Mouse (Mus musculus) liver, adult 2 months (tissue): ENCODE data around the gene Ccdc30.

Experiments
- CTCF ChIP-seq: fragments of 200-500 bp; IDR thresholded peaks from 2 replicates; pipeline ENCODE4 v1.5.1; 2011; ENCODE audit warnings: low read depth, low read length, control low read depth
- POLR2A ChIP-seq: fragments of 200-500 bp; IDR thresholded peaks from 2 replicates; pipeline ENCODE4 v1.6.1; 2011; ENCODE audit warnings: low read length, control low read depth; ENCODE audit not compliant: insufficient read depth; ENCODE audit errors: extremely low read depth

GRCm38 (mm10) chr4:119284861-119285260, 130.5 kb downstream of the Ccdc30 start:
- TF ChIP-seq CTCF (no peak), POLR2A (no peak)
